Mouse (Mus musculus): Measurements from ENCODE around the gene Fgf11.

- TF ChIP-seq CTCF (IDR thresholded peaks at IDR 0.05; ENCODE audit: extremely low read depth, insufficient read depth, insufficient read length, insufficient replicate concordance), result no peak
- TF ChIP-seq POLR2A (IDR thresholded peaks at IDR 0.05; ENCODE audit: low read depth, low read length), result no peak
These were observed 49.0 kb downstream of the Fgf11 start for GRCm38 (mm10) chr11:69752686-69753085.

Data from spleen, adult 2 months (tissue).